Mouse (Mus musculus): ENCODE measurements around the gene Dnajb12.

The Dnajb12 gene

GRCm38 (mm10) chr10:59946362-59946761, 67.0 kb downstream of the Dnajb12 start:
- in situ Hi-C loops (cut with MboI, MseI) = no loop called here

GRCm38 (mm10) chr10:59947296-59948073, 68.1 kb downstream of the Dnajb12 start:
- in situ Hi-C loops (cut with MboI, MseI) = no loop called here

GRCm38 (mm10) chr10:59948363-59949254, 69.3 kb downstream of the Dnajb12 start:
- in situ Hi-C loops (cut with MboI, MseI) = no loop called here
